Mouse (Mus musculus) forebrain, embryonic 15.5 days (tissue): ENCODE data around the gene Fbln1. TPM values are rescaled to one million over a fixed set of nuclear protein-coding genes. Genes with fewer than 3 reads are reported as not detected.

ENCODE experiments used
- ATAC-seq: fragments of 200-750 bp; cut with Nextera tagmentation; replicated peaks from 2 replicates; pipeline ENCODE4 v1.8.0; 2017; ENCODE audit warnings: mild to moderate bottlenecking, moderate TSS enrichment, moderate library complexity
- H3K27ac ChIP-seq: fragments of 300-500 bp; sonication (generic); replicated peaks from 2 replicates; pipeline ENCODE4 v1.5.1; 2015; ENCODE audit warnings: mild to moderate bottlenecking, inconsistent platforms
- H3K27me3 ChIP-seq: fragments of 300-500 bp; sonication (generic); 2 replicates; pipeline ENCODE4 v1.6.1; 2015; ENCODE audit warnings: inconsistent platforms
- H3K36me3 ChIP-seq: fragments of 300-500 bp; sonication (generic); 2 replicates; pipeline ENCODE4 v1.6.1; 2015; ENCODE audit warnings: mild to moderate bottlenecking, inconsistent platforms
- H3K4me1 ChIP-seq: fragments of 300-500 bp; sonication (generic); 2 replicates; pipeline ENCODE4 v1.6.1; 2015; ENCODE audit warnings: inconsistent platforms
- H3K4me2 ChIP-seq: fragments of 300-500 bp; sonication (generic); replicated peaks from 2 replicates; pipeline ENCODE4 v1.6.1; 2015; ENCODE audit warnings: mild to moderate bottlenecking, inconsistent platforms
- H3K4me3 ChIP-seq: fragments of 300-500 bp; sonication (generic); 2 replicates; pipeline ENCODE4 v1.5.1; 2015; ENCODE audit warnings: mild to moderate bottlenecking, inconsistent platforms
- H3K9ac ChIP-seq: fragments of 300-500 bp; sonication (generic); replicated peaks from 2 replicates; pipeline ENCODE4 v1.6.1; 2015; ENCODE audit warnings: mild to moderate bottlenecking, inconsistent platforms
- H3K9me3 ChIP-seq: fragments of 300-500 bp; sonication (generic); 2 replicates; pipeline ENCODE4 v1.6.1; 2016; ENCODE audit warnings: inconsistent platforms
- WGBS: fragments of 180-500 bp; shearing (Covaris S2); methylation state at CpG from one replicate; pipeline ENCODE4 v1.1.7; 2015; ENCODE audit warnings: mixed read lengths; 5-methylcytosine and 5-hydroxymethylcytosine counted together
- polyA plus RNA-seq: library from polyadenylated mRNA; unstranded; fragments of >200 nt; fragmentation: Nextera tagmentation; extraction: Ambion mirVana; gene quantifications from 2 replicates; pipeline ENCODE4 v1.2.1, GENCODE M21; 2015

The Fbln1 gene
- polyA plus RNA-seq, 1 experiment from 2014 or later, result 47.0 TPM

DNA sequence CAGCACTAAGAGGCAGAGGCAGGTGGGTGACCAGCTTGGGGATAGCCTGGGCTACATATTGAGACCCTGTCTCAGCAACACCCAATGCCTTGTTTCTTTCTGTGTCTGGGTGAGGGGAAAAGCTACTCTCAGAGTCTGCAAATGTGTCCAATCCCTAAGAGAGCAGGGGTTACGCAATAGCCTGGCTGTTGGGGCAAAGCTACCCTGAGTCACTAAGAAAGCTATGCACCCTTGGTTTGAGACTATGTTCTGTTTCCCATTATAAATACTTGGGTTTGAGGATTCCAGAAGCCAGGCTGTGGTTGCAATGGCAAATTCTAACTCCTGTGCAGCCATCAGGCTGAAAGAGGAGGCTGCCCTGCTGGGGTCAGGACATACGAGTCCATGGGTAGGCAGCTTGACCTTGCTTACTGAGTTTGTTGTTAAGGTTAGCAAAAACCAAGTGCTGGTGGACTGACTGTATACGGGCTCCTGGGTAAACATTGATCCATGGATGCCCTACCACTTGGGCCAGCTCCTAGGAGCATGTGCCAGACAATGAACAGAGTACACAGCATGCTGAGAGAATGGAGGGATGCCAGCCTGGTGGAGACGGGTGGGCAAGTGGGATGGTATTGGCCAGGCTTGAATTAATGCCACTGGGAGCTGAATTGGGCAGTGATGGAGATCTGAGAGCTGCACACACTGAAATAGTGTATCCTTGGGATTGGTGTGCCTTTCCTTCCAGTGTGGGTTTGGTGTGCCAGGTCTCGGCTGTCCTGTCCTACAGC is 39.7 kb downstream of the Fbln1 start:
- Histone ChIP-seq H3K4me3 (no peak overlapping the region), H3K9ac (no peak overlapping the region), H3K27ac (no peak overlapping the region), H3K27me3 (no peaks in the 10 kb centered on the region), H3K9me3 (no peaks in the 10 kb centered on the region), H3K36me3 (peaks cover 5% of the 10 kb centered on the region; the same call in 1 of the 2 replicates), H3K4me1 (no peaks in the 10 kb centered on the region), H3K4me2 (no peak overlapping the region)
- ATAC-seq, result no peak
- 84% methylated on average over 5 of the region's 5 CpGs for WGBS

DNA sequence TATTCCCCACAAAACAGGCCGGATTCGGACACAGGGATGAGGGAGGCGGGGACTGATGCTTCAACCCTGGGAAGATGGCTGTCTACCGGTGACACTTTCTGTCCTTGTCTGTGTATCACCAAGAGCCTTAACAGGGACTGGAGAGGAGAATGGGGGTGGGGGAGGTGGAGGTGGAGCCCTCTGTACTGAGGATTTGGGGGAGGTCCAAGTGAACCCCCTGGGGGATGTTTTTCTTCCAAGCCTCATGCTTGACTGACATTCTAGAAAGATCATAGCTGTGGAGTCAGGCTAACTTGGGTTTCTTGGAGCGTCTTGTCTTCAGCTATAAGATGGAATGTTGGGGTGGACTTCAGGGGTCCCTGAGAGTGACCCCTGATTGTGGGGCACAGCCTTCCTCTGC is 40.3 kb downstream of the Fbln1 start:
- H3K4me3 ChIP-seq, result no peak overlapping the region
- peaks cover 5% of the 10 kb centered on the region; the same call in 1 of the 2 replicates for H3K36me3 ChIP-seq

DNA sequence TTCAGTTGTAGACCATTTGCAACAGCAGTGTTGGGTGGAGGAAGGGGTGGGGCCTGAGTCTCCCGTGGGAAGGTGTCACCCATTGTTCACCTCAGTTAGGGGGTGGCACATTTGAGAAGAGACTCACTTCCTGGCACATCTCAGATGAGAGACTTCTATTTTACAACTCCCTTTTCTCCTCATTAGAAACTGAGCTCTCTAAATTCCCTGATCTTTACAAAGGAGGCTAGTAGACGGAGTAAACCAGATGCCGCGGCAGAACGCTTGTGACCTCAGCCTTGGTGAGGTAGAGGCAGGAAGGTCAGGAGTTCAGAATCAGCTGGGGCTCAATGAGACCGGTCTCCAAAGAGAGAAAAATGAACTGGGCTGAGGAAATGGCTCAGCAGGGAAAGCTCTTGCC is 41.2 kb downstream of the Fbln1 start:
- 72% methylated on average over 6 of the region's 6 CpGs for WGBS

More for the DNA sequence above, 40.3 kb downstream of the Fbln1 start:
- no peak for ATAC-seq
- no peak overlapping the region for H3K4me2 ChIP-seq
- WGBS, result 87% methylated on average over 5 of the region's 5 CpGs
- no peaks in the 10 kb centered on the region for H3K27me3 ChIP-seq
- no peak overlapping the region for H3K9ac ChIP-seq
- H3K4me1 ChIP-seq, result no peaks in the 10 kb centered on the region
- H3K27ac ChIP-seq, result no peak overlapping the region
- no peaks in the 10 kb centered on the region for H3K9me3 ChIP-seq

GRCm38 (mm10) chr15:85248311-85248710 is 42.6 kb downstream of the Fbln1 start:
- no peaks in the 10 kb centered on the region for H3K36me3 ChIP-seq
- H3K4me3 ChIP-seq, result no peak overlapping the region
- WGBS, result 95% methylated on average over 5 of the region's 5 CpGs
- no peak overlapping the region for H3K9ac ChIP-seq
- H3K9me3 ChIP-seq, result no peaks in the 10 kb centered on the region
- no peaks in the 10 kb centered on the region for H3K4me1 ChIP-seq
- H3K27me3 ChIP-seq, result no peaks in the 10 kb centered on the region
- no peak for ATAC-seq
- no peak overlapping the region for H3K27ac ChIP-seq
- H3K4me2 ChIP-seq, result no peak overlapping the region

More for the DNA sequence above, 41.2 kb downstream of the Fbln1 start:
- no peaks in the 10 kb centered on the region for H3K27me3 ChIP-seq
- H3K27ac ChIP-seq, result no peak overlapping the region
- no peaks in the 10 kb centered on the region for H3K9me3 ChIP-seq
- H3K4me1 ChIP-seq, result no peaks in the 10 kb centered on the region
- no peak overlapping the region for H3K9ac ChIP-seq
- peaks cover 2% of the 10 kb centered on the region; the same call in 1 of the 2 replicates for H3K36me3 ChIP-seq
- no peak for ATAC-seq
- no peak overlapping the region for H3K4me2 ChIP-seq
- no peak overlapping the region for H3K4me3 ChIP-seq

DNA sequence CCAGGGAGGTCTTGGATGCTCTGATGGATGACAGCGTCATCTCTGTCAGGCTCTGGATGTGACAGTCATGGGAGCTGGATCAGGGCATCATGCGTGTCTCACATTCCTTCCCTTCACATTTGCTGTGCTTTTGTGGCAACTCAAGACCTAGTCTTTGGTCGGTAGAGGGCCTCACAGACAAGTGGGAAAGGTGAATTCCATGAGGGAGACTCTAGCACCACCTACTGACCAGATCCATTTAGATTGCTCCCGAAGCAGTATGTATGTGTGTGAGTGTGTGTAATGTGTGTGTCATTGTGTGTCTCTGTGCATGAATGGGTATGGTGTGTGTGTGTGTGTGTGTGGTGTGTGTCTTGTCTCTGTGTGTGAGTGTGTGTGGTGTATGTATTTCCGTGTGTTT is 43.5 kb downstream of the Fbln1 start:
- Histone ChIP-seq H3K4me3 (no peak overlapping the region), H3K9me3 (no peaks in the 10 kb centered on the region), H3K4me1 (no peaks in the 10 kb centered on the region), H3K9ac (no peak overlapping the region), H3K36me3 (no peaks in the 10 kb centered on the region), H3K27ac (no peak overlapping the region), H3K27me3 (no peaks in the 10 kb centered on the region), H3K4me2 (no peak overlapping the region)
- peak; percentile 35; the same call in 1 of the 2 replicates for ATAC-seq
- 41% methylated on average over 5 of the region's 5 CpGs for WGBS

GRCm38 (mm10) chr15:85250436-85250835 is 44.7 kb downstream of the Fbln1 start:
- Histone ChIP-seq H3K27ac (no peak overlapping the region), H3K36me3 (no peaks in the 10 kb centered on the region), H3K4me3 (no peak overlapping the region), H3K27me3 (no peaks in the 10 kb centered on the region), H3K9me3 (no peaks in the 10 kb centered on the region), H3K4me1 (no peaks in the 10 kb centered on the region), H3K4me2 (no peak overlapping the region), H3K9ac (no peak overlapping the region)
- ATAC-seq, result no peak
- 93% methylated on average over 2 of the region's 2 CpGs for WGBS

DNA sequence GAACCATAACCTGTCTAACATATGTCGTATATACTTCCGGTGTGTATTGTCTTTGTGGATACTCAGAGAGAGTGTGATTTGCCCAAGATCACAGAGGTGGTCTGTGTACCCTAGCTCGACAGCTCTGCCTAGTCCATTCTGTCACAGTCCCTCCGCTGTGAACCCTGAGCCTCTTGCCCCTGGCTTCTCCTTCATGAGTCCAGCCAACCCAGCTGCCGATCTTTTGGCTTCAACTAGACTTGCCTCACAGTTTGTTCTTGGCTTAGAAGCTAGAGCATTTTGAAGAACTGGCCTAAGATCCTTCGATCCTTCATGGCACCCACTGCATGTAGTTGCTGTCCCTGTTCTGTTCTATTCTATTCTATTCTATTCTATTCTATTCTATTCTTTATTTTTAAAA is 46.7 kb downstream of the Fbln1 start:
- no peak for ATAC-seq
- no peak overlapping the region for H3K9ac ChIP-seq
- WGBS, result 93% methylated on average over 6 of the region's 6 CpGs
- H3K27ac ChIP-seq, result no peak overlapping the region
- no peaks in the 10 kb centered on the region for H3K4me1 ChIP-seq
- no peak overlapping the region for H3K4me3 ChIP-seq
- no peak overlapping the region for H3K4me2 ChIP-seq
- H3K9me3 ChIP-seq, result no peaks in the 10 kb centered on the region
- H3K36me3 ChIP-seq, result no peaks in the 10 kb centered on the region
- no peaks in the 10 kb centered on the region for H3K27me3 ChIP-seq

DNA sequence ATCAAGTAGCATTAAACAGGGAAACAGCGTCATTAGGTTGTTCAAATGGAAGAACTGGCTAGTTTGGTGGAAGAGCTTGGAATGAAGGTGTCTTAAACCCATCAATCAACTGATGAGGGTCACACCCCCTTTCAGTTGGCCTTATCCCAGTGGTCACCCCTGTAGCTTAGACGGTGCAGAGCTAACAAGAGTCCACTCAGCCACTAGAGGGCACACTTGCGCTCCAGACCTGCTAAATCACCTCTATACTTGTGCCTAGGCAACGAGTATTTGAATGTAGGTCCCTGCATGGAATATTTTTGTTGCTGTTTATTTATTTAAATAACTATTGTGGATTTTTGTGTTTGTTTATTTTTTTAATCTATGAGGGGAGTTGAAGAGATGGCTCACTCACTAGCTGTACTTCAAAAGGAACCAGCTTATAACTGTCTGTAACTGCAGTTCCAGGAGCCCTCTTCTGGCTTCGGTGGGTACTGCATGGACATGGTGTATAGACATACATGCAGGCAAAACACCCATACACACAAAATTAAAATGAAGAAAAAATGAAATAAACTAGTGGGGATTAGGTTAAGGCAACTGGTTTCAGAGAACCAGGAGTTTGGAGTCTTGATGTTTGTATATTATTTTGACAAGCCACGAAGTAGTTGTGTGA is 52.2 kb downstream of the Fbln1 start:
- no peak for ATAC-seq
- no peak overlapping the region for H3K4me2 ChIP-seq
- H3K9ac ChIP-seq, result no peak overlapping the region
- no peak overlapping the region for H3K27ac ChIP-seq
- no peaks in the 10 kb centered on the region for H3K4me1 ChIP-seq
- H3K27me3 ChIP-seq, result no peaks in the 10 kb centered on the region
- no peaks in the 10 kb centered on the region for H3K36me3 ChIP-seq
- no peak overlapping the region for H3K4me3 ChIP-seq
- WGBS, result 76% methylated on average over 6 of the region's 6 CpGs
- H3K9me3 ChIP-seq, result peaks cover 5% of the 10 kb centered on the region; the same call in 1 of the 2 replicates

DNA sequence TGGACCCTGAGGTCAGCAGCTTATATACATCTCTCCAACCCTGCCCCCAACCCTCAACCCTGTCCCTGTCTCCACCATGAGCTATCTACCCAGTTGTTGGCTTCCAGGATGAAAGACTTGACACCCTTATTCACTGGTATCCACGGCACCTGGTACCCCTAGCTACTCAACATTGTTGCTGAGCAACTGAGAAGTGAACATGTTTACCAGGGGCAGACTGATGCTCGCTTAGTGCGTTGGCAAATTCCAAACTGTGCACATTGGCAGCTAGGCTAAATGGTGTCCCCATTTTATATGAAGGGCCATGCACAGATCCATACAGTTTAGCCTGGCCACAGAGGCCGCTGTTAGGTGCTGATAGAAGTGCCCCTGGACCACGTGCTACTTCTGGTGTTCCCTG is 57.1 kb downstream of the Fbln1 start:
- no peak overlapping the region for H3K4me2 ChIP-seq
- ATAC-seq, result no peak
- H3K9me3 ChIP-seq, result peaks cover 5% of the 10 kb centered on the region; the same call in 1 of the 2 replicates
- H3K27ac ChIP-seq, result no peak overlapping the region
- no peaks in the 10 kb centered on the region for H3K36me3 ChIP-seq
- no peak overlapping the region for H3K9ac ChIP-seq
- no peak overlapping the region for H3K4me3 ChIP-seq
- H3K4me1 ChIP-seq, result no peaks in the 10 kb centered on the region; the same call in 1 of the 2 replicates
- H3K27me3 ChIP-seq, result no peaks in the 10 kb centered on the region
- 88% methylated on average over 5 of the region's 5 CpGs for WGBS

DNA sequence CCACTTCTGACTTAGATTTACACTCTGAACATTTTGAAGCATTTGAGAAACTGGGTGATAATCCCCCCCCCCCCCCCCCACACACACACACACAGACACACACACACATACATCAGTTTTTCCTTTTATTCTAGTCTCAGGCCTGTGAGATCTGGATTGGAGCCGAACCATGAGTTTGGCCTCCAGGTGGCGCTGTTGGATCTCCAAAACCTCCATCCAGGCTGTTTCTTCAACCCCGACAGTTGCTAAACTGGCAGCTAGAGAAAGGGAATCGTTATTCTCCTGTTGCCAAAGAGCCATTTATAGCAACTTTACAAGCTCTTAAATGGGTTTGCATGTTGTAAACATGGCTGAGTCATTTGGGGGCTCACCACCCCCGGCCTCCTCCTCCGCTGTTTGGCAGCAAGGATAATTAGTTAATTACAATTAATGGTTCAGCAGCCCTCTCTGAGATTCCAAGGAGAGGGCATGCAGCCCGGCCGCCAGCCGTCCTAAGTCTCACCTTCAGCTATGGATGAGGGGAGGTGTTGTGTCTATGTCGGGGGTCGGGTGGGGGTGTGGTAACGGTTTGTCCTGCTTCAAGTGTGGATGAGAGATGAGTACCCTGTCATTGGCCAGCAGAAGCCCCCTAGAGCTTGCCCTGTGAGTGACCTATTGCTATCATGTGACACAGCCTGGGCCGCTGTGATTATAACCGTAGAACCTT is 61.1 kb downstream of the Fbln1 start:
- no peak overlapping the region for H3K4me3 ChIP-seq
- H3K36me3 ChIP-seq, result no peaks in the 10 kb centered on the region
- no peaks in the 10 kb centered on the region for H3K9me3 ChIP-seq
- H3K27ac ChIP-seq, result no peak overlapping the region
- peak; percentile 55 for ATAC-seq
- H3K9ac ChIP-seq, result no peak overlapping the region
- no peaks in the 10 kb centered on the region; the same call in 1 of the 2 replicates for H3K4me1 ChIP-seq
- no peaks in the 10 kb centered on the region for H3K27me3 ChIP-seq
- H3K4me2 ChIP-seq, result no peak overlapping the region
- 30% methylated on average over 14 of the region's 14 CpGs for WGBS

DNA sequence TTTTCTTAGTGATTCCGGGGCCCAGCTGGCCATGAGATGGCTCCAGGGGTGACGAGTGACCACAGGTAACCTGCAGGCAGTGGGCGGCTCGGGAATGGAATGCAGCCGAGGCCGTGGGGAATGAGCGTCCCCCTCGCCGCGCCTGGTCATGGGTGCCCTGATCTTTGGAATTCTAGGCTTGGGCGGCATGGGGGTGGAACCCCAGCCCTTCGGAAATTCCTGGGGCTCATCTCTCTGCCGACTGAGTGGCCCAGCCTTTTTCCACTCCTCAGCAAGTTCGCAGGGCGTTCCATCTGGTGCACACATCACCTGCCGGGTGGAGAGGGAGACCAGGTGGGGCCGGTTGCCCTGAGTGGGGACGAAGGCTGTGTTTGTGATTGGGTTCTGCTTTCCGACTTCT is 62.1 kb downstream of the Fbln1 start:
- 93% methylated on average over 19 of the region's 19 CpGs for WGBS
- no peaks in the 10 kb centered on the region for H3K9me3 ChIP-seq

GRCm38 (mm10) chr15:85272988-85273387 is 67.2 kb downstream of the Fbln1 start:
- Histone ChIP-seq H3K4me1 (peaks cover 11% of the 10 kb centered on the region), H3K4me3 (no peak overlapping the region), H3K36me3 (no peaks in the 10 kb centered on the region), H3K9me3 (no peaks in the 10 kb centered on the region), H3K27ac (no peak overlapping the region), H3K4me2 (no peak overlapping the region), H3K27me3 (no peaks in the 10 kb centered on the region), H3K9ac (no peak overlapping the region)
- WGBS, result 15% methylated on average over 11 of the region's 11 CpGs
- no peak for ATAC-seq

More for the DNA sequence above, 62.1 kb downstream of the Fbln1 start:
- no peak overlapping the region for H3K4me3 ChIP-seq
- no peaks in the 10 kb centered on the region for H3K27me3 ChIP-seq
- no peaks in the 10 kb centered on the region for H3K36me3 ChIP-seq
- H3K27ac ChIP-seq, result no peak overlapping the region
- no peak overlapping the region for H3K4me2 ChIP-seq
- no peak for ATAC-seq
- H3K9ac ChIP-seq, result no peak overlapping the region
- H3K4me1 ChIP-seq, result peaks cover 8% of the 10 kb centered on the region
